Mouse (Mus musculus) spleen, adult 2 months (tissue): ENCODE data around the gene Esyt1.

Experiments
- CTCF ChIP-seq: fragments of 200-500 bp; IDR thresholded peaks from 2 replicates; pipeline ENCODE4 v1.5.1; 2011; ENCODE audit warnings: mild to moderate bottlenecking, inconsistent platforms; ENCODE audit not compliant: insufficient read depth, insufficient read length, insufficient replicate concordance; ENCODE audit errors: extremely low read depth
- POLR2A ChIP-seq: fragments of 200-500 bp; IDR thresholded peaks from 2 replicates; pipeline ENCODE4 v1.6.1; 2011; ENCODE audit warnings: low read depth, low read length, inconsistent platforms

GRCm38 (mm10) chr10:128544151-128544657 is 18.5 kb upstream of the Esyt1 start:
- no peak for TF ChIP-seq POLR2A
- no peak for TF ChIP-seq CTCF
